Mouse (Mus musculus) pancreas, adult 10 weeks (tissue): ENCODE results near the gene Vmn2r48. TPM values are rescaled to one million over a fixed set of nuclear protein-coding genes. Genes with fewer than 3 reads are reported as not detected.

Experiments used
- polyA plus RNA-seq: library from polyadenylated mRNA; stranded (reverse); fragments of 350-450 nt; fragmentation: Illumina TruSeq; extraction: RNeasy Lipid Tissue Mini Kit (QIAGEN cat#74804); gene quantifications from one replicate; pipeline ENCODE4 v1.2.3, GENCODE M21; 2015; ENCODE audit warnings: low read depth, low replicate concordance; ENCODE audit not compliant: insufficient read depth

The Vmn2r48 gene
- polyA plus RNA-seq, result not detected

DNA sequence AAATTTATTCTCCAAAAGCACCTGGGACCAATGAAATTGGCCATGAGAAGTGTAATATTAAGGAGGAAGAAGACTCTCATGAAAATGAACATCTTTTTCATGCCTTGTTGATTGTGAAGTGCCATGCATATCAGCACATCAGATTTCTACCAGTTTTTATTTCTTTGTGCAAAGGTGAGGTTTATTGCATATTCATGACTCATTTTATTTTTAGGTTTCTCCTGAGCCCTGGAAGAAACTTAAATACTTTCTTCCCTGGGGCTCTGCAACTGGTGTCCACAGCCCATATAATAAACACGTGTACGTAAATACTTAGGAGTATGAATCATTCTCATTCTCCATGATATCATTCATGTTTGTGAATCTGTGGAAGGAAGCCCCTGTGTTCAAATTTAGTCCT lies at the start of gene Vmn2r48:
Gene Vmn2r48, minus strand, starts transcription at position 101 of the 400 bp plus-strand sequence.

DNA sequence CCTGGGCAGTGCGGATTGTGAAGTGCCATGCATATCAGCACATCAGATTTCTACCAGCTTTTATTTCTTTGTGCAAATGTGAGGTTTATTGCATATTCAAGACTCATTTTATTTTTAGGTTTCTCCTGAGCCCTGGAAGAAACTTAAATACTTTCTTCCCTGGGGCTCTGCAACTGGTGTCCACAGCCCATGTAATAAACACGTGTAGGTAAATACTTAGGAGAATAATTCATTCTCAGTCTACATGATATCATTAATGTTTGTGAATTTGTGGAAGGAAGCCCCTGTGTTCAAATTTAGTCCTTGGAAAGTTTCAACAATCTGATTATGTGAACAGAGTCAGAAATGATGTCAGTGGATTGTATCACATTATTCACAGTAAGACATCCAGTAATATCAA lies 38.8 kb upstream of the Vmn2r48 start, which contains the start of gene Vmn2r49:
Gene Vmn2r49, minus strand, starts transcription at position 101 of the 400 bp plus-strand sequence.

Other genes starting within 250 kb of the Vmn2r48 start
- gene Vmn2r46, start 183.0 kb downstream of the Vmn2r48 start, polyA plus RNA-seq, result not detected
- not detected for gene Vmn2r47, start 112.3 kb downstream of the Vmn2r48 start, polyA plus RNA-seq
- gene Vmn2r49, start 38.7 kb upstream of the Vmn2r48 start, polyA plus RNA-seq, result not detected
- gene Vmn2r50, start 99.7 kb upstream of the Vmn2r48 start, polyA plus RNA-seq, result not detected
- gene Vmn2r51, start 152.2 kb upstream of the Vmn2r48 start, polyA plus RNA-seq, result not detected
- gene Vmn2r52, start 223.0 kb upstream of the Vmn2r48 start, polyA plus RNA-seq, result not detected